ENCODE assay signal across 18 mouse cellular contexts in the genomic region with DNA sequence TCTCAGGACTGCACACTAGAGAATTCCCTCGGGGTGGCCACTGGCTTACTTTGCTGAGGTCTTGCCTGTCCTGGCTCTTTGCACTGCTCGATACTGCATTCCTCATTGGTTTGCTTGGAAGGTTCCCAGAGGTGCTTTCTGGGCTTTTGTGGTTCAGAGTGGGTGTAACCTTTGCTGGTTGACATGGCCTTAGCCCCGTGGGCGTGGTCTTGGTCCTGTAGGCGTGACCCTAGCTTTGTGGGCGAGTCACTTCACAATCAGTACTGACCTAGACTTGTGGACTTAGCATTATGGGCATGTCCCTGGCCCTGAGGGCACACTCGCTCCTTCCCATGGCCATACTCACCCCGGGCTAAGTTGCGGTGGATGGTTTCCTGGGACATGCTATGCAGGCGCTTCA.
DNase-seq lines count a peak whose midpoint lies in the region; ATAC-seq and TF ChIP-seq lines count a peak whose summit lies in the region.
"Had no signal": no experiment of that assay in that cellular context is flagged by ENCODE, and none has a peak within 500 bp of the region (broad histone marks: within the 10 kb centered on the region; RNA-seq: fewer than 3 reads in every experiment).

No protein-coding gene starts in this region.

- peak; percentile 44; the same call in 1 of the 2 replicates for ATAC-seq in heart, embryonic 13.5 days (ENCODE audit: extremely low read depth, insufficient number of reproducible peaks, low FRiP score, low TSS enrichment)
- ATAC-seq in intestine, embryonic 16.5 days, result peak; percentile 56; the same call in 1 of the 2 replicates
- peak; percentile 88 for ATAC-seq in stomach, postnatal 0 days (ENCODE audit: low FRiP score, low TSS enrichment)
- ATAC-seq: CD4-positive, CD25-positive, alpha-beta regulatory T cell, adult 4 months; forebrain, postnatal 0 days; inflammation-experienced regulatory T-cells, adult 6 months had no signal

- TF ChIP-seq CTCF in stomach, postnatal 0 days (IDR thresholded peaks at IDR 0.05; ENCODE audit: low read depth), result no peak

- H3K27me3 ChIP-seq in heart, embryonic 13.5 days (replicated peaks), result no peaks in the 10 kb centered on the region
- no peaks in the 10 kb centered on the region for H3K27me3 ChIP-seq in intestine, embryonic 16.5 days (replicated peaks; ENCODE audit: control insufficient read depth, insufficient read depth, low read length)
- H3K27me3 ChIP-seq in stomach, postnatal 0 days (ENCODE audit: control insufficient read depth, insufficient read depth, low read length), result no peaks in the 10 kb centered on the region
- H3K27me3 ChIP-seq: hindbrain, embryonic 12.5 days had no signal

- H3K36me3 ChIP-seq in heart, embryonic 13.5 days, result peaks cover 87% of the 10 kb centered on the region
- no peaks in the 10 kb centered on the region for H3K36me3 ChIP-seq in intestine, embryonic 16.5 days (ENCODE audit: control insufficient read depth, insufficient read depth, low read length)
- peaks cover 6% of the 10 kb centered on the region for H3K36me3 ChIP-seq in stomach, postnatal 0 days (ENCODE audit: control insufficient read depth, insufficient read depth, low read length)

- no peak for TF ChIP-seq EP300 in stomach, postnatal 0 days (optimal IDR thresholded peaks at IDR 0.05)

- 81% methylated on average over 10 of the region's 10 CpGs for WGBS in heart, embryonic 13.5 days
- 85% methylated on average over 10 of the region's 10 CpGs for WGBS in intestine, embryonic 16.5 days
- WGBS in stomach, postnatal 0 days, result 74% methylated on average over 10 of the region's 10 CpGs

- no peak overlapping the region for H3K9ac ChIP-seq in heart, embryonic 13.5 days
- H3K9ac ChIP-seq in intestine, embryonic 16.5 days (ENCODE audit: low read depth, low read length), result no peak overlapping the region
- no peak overlapping the region for H3K9ac ChIP-seq in stomach, postnatal 0 days (ENCODE audit: low read length)
- H3K9ac ChIP-seq: forebrain, postnatal 0 days; hindbrain, embryonic 12.5 days had no signal

- peak overlapping the region; percentile 26; the same call in 1 of the 2 replicates for H3K4me3 ChIP-seq in heart, embryonic 13.5 days
- no peak overlapping the region for H3K4me3 ChIP-seq in intestine, embryonic 16.5 days (ENCODE audit: low read length)
- no peak overlapping the region for H3K4me3 ChIP-seq in stomach, postnatal 0 days (ENCODE audit: low read depth, low read length)
- H3K4me3 ChIP-seq: erythroblast, embryonic 14.5 days; hindbrain, embryonic 12.5 days; myocyte had no signal

- DNase-seq in heart, postnatal 4 days, result no peak
- DNase-seq in R1 (ENCODE audit: low read depth, low spot score), result peak; percentile 26
- peak; percentile 65 for DNase-seq in stomach, postnatal 0 days (ENCODE audit: low spot score)
- DNase-seq in left cerebral cortex, adult 18-20 months (ENCODE audit: low spot score in 2 of 2), result no peak
- DNase-seq in urinary bladder, postnatal 36 days (ENCODE audit: low spot score in 2 of 2), result no peak
- DNase-seq: cerebellum, postnatal 25 days; forebrain, postnatal 0 days; layer of hippocampus, postnatal 36 days; left cerebral cortex, postnatal 4 days; lung, adult 2 months; midbrain, embryonic 14.5 days had no signal

- H3K4me2 ChIP-seq in heart, embryonic 13.5 days, result peak overlapping the region; percentile 51
- H3K4me2 ChIP-seq in intestine, embryonic 16.5 days (ENCODE audit: low read depth, low read length), result no peak overlapping the region
- no peak overlapping the region for H3K4me2 ChIP-seq in stomach, postnatal 0 days (replicated peaks; ENCODE audit: low read depth)
- H3K4me2 ChIP-seq: hindbrain, embryonic 12.5 days had no signal

- no peaks in the 10 kb centered on the region for H3K9me3 ChIP-seq in heart, embryonic 13.5 days
- H3K9me3 ChIP-seq in intestine, embryonic 16.5 days (ENCODE audit: control insufficient read depth, low read length), result no peaks in the 10 kb centered on the region
- H3K9me3 ChIP-seq in stomach, postnatal 0 days (ENCODE audit: control insufficient read depth, low read length), result no peaks in the 10 kb centered on the region
- H3K9me3 ChIP-seq: hindbrain, embryonic 12.5 days had no signal

- no peak overlapping the region for H3K27ac ChIP-seq in heart, embryonic 13.5 days (replicated peaks)
- no peak overlapping the region for H3K27ac ChIP-seq in intestine, embryonic 16.5 days (ENCODE audit: low read length)
- no peak overlapping the region for H3K27ac ChIP-seq in stomach, postnatal 0 days (replicated peaks)
- H3K27ac ChIP-seq: hindbrain, embryonic 12.5 days had no signal

- H3K4me1 ChIP-seq in heart, embryonic 13.5 days, result peaks cover 33% of the 10 kb centered on the region
- H3K4me1 ChIP-seq in intestine, embryonic 16.5 days (ENCODE audit: control insufficient read depth, insufficient read depth, low read length), result no peaks in the 10 kb centered on the region
- H3K4me1 ChIP-seq in stomach, postnatal 0 days (replicated peaks; ENCODE audit: control insufficient read depth, insufficient read depth), result no peaks in the 10 kb centered on the region

Comparison
In these comparisons a context has a peak if more than half of its experiments do, and no peak if none do; other contexts are left out.
1. DNase-seq: peak in R1 (single experiment) and stomach, postnatal 0 days (single experiment); none in heart, postnatal 4 days (single experiment), left cerebral cortex, adult 18-20 months (0 of 2) and urinary bladder, postnatal 36 days (0 of 2).
2. Peak in every context shown above with its lines, with median percentiles within 50 percentile points of each other: ATAC-seq.